Mouse (Mus musculus) CH12.LX (cell line): ENCODE measurements at regions not wholly inside any gene's neighbourhood (a gene's known extent, or its start where the extent isn't known, plus 50 kb on each side); places are given as distances from the start of the nearest gene placed in this dataset.

Experiments
- DNase-seq: peaks from one replicate; pipeline ENCODE4 v3.0.0-alpha.2; 2013; ENCODE audit errors: extremely low read depth
- H3K27ac ChIP-seq: 2 replicates; pipeline ENCODE4 v1.5.1; 2012; ENCODE audit warnings: low read depth, mild to moderate bottlenecking, control low read depth, moderate library complexity; ENCODE audit not compliant: insufficient read depth
- H3K27me3 ChIP-seq: replicated peaks from 2 replicates; pipeline ENCODE3; 2012; ENCODE audit warnings: inconsistent platforms
- H3K36me3 ChIP-seq, 2 experiments: replicated peaks in 1 of 2; 2 replicates each; pipeline versions ENCODE3 to v1.6.1; 2012; ENCODE audit warnings: inconsistent platforms in 1 of 2, low read length in 1 of 2, mild to moderate bottlenecking in 1 of 2, mixed read lengths in 1 of 2, moderate library complexity in 1 of 2; ENCODE audit not compliant: control insufficient read depth in 1 of 2, insufficient read depth in 1 of 2
- H3K4me1 ChIP-seq, 2 experiments: 2 replicates each; pipeline ENCODE4 v1.6.1; 2012; ENCODE audit warnings: inconsistent platforms in 1 of 2, moderate library complexity in 1 of 2; ENCODE audit not compliant: insufficient read depth in 2 of 2, control insufficient read depth in 1 of 2
- H3K4me2 ChIP-seq: 2 replicates; pipeline ENCODE4 v1.6.1; 2012; ENCODE audit warnings: low read depth, mild to moderate bottlenecking, control low read depth; ENCODE audit not compliant: poor library complexity, insufficient read depth, severe bottlenecking
- H3K4me3 ChIP-seq, 3 experiments: fragments of 150-350 bp in 1 of 3; sonication (generic) in 1 of 3; replicated peaks in 1 of 3; 2 replicates each; pipeline versions ENCODE3 to v1.5.1; 2011 to 2012; ENCODE audit warnings: low read depth in 2 of 3, low read length in 2 of 3, mild to moderate bottlenecking in 2 of 3, moderate library complexity in 2 of 3, control low read depth in 1 of 3, improper control_type of control experiment in 1 of 3, inconsistent platforms in 1 of 3, mixed read lengths in 1 of 3; ENCODE audit not compliant: poor library complexity in 1 of 3
- H3K79me2 ChIP-seq: replicated peaks from 2 replicates; pipeline ENCODE4 v1.6.1; 2012; ENCODE audit warnings: mild to moderate bottlenecking, moderate library complexity; ENCODE audit not compliant: control insufficient read depth, poor library complexity, insufficient read depth, severe bottlenecking; ENCODE audit errors: extremely low read depth
- H3K9ac ChIP-seq: 2 replicates; pipeline ENCODE4 v1.6.1; 2012; ENCODE audit warnings: low read depth, mild to moderate bottlenecking, control low read depth, moderate library complexity; ENCODE audit not compliant: insufficient read depth
- H3K9me3 ChIP-seq: replicated peaks from 2 replicates; pipeline ENCODE3; 2012; ENCODE audit warnings: low read length, inconsistent platforms, mixed read lengths
- BHLHE40 ChIP-seq: IDR thresholded peaks from 2 replicates; pipeline ENCODE4 v1.6.1; 2011; ENCODE audit warnings: mild to moderate bottlenecking, low read depth, low read length, improper control_type of control experiment
- CHD2 ChIP-seq: IDR thresholded peaks from 2 replicates; pipeline ENCODE4 v1.6.1; 2011; ENCODE audit warnings: low read length, improper control_type of control experiment
- HCFC1 ChIP-seq: IDR thresholded peaks from 2 replicates; pipeline ENCODE4 v1.6.1; 2012; ENCODE audit warnings: low read depth, mild to moderate bottlenecking, inconsistent platforms, low read length, improper control_type of control experiment
- IRF4 ChIP-seq: IDR thresholded peaks from 2 replicates; pipeline ENCODE4 v1.6.1; 2014; ENCODE audit warnings: low read depth, mild to moderate bottlenecking, inconsistent platforms, low read length, improper control_type of control experiment
- JUN ChIP-seq: IDR thresholded peaks from 2 replicates; pipeline ENCODE4 v1.6.1; 2011; ENCODE audit warnings: low read depth, mild to moderate bottlenecking, low read length, improper control_type of control experiment, moderate library complexity; ENCODE audit not compliant: insufficient read depth
- JUND ChIP-seq: conservative IDR thresholded peaks from 2 replicates; pipeline ENCODE4 v1.6.1; 2011; ENCODE audit warnings: low read depth, low read length, improper control_type of control experiment
- MAZ ChIP-seq: IDR thresholded peaks from 2 replicates; pipeline ENCODE4 v1.6.1; 2012; ENCODE audit warnings: low read depth, mild to moderate bottlenecking, inconsistent platforms, low read length, improper control_type of control experiment, moderate library complexity
- MXI1 ChIP-seq: IDR thresholded peaks from 2 replicates; pipeline ENCODE4 v1.6.1; 2011; ENCODE audit warnings: mild to moderate bottlenecking, low read depth, low read length, improper control_type of control experiment
- MYC ChIP-seq: IDR thresholded peaks from 2 replicates; pipeline ENCODE4 v1.6.1; 2011; ENCODE audit warnings: low read depth, mild to moderate bottlenecking, improper control_type of control experiment, low read length
- TCF12 ChIP-seq: IDR thresholded peaks from 2 replicates; pipeline ENCODE4 v1.6.1; 2014; ENCODE audit warnings: low read depth, mild to moderate bottlenecking, inconsistent platforms, low read length, improper control_type of control experiment
- UBTF ChIP-seq: IDR thresholded peaks from 2 replicates; pipeline ENCODE4 v1.6.1; 2012; ENCODE audit warnings: low read depth, mild to moderate bottlenecking, inconsistent platforms, low read length, improper control_type of control experiment, moderate library complexity
- USF1 ChIP-seq: IDR thresholded peaks from 2 replicates; pipeline ENCODE4 v1.6.1; 2014; ENCODE audit warnings: low read depth, mild to moderate bottlenecking, inconsistent platforms, low read length, improper control_type of control experiment
- dilution Hi-C: fragments of 300-500 bp; cut with MboI; formaldehyde crosslinking; loops from 2 replicates; pipeline ENCODE4 v1.14.3; 2020; ENCODE audit warnings: low sequenced_read_pairs; ENCODE audit not compliant: extremely low pct_unique_long_range_greater_than_20kb, extremely low pct_ligation_motif_present
- in situ Hi-C: fragments of 300-500 bp; cut with MboI; formaldehyde crosslinking; loops from 3 replicates; pipeline ENCODE4 v1.14.3; 2019; ENCODE audit warnings: low sequenced_read_pairs, low pct_ligation_motif_present, low pct_unique_long_range_greater_than_20kb, mixed read lengths

GRCm38 (mm10) chr3:150296057-150296710 lies 1141.5 kb upstream of the Adgrl4 start:
- Histone ChIP-seq H3K9me3 (peaks cover 6% of the 10 kb centered on the region), H3K79me2 (no peaks in the 10 kb centered on the region), H3K4me1 (no peaks in the 10 kb centered on the region), H3K27me3 (no peaks in the 10 kb centered on the region), H3K36me3 (no peaks in the 10 kb centered on the region), H3K4me2 (no peak overlapping the region), H3K27ac (no peak overlapping the region), H3K4me3 (no peak overlapping the region), H3K9ac (no peak overlapping the region)
- TF ChIP-seq MAZ, result no peak
- no peak for TF ChIP-seq UBTF
- TF ChIP-seq HCFC1, result no peak
- no peak for TF ChIP-seq MYC
- no peak for TF ChIP-seq IRF4
- TF ChIP-seq CHD2, result no peak
- no peak for TF ChIP-seq TCF12
- in situ Hi-C loops, result no loop called here
- dilution Hi-C loops, result no loop called here
- no peak for DNase-seq

- H3K9me3 ChIP-seq, result peaks cover 16% of the 10 kb centered on the region
- in situ Hi-C loops (no loop called here), dilution Hi-C loops (no loop called here)
- H3K4me2 ChIP-seq, result no peak overlapping the region
- no peak overlapping the region for H3K4me3 ChIP-seq
- H3K79me2 ChIP-seq, result no peaks in the 10 kb centered on the region
- no peak overlapping the region for H3K9ac ChIP-seq
- no peak for TF ChIP-seq BHLHE40
- TF ChIP-seq MXI1, result no peak
- TF ChIP-seq JUND, result peak; percentile 57
- no peak for TF ChIP-seq JUN
- H3K27ac ChIP-seq, result no peak overlapping the region
- peak; percentile 6 for DNase-seq
- H3K27me3 ChIP-seq, result no peaks in the 10 kb centered on the region
- no peaks in the 10 kb centered on the region for H3K4me1 ChIP-seq
- H3K36me3 ChIP-seq, result no peaks in the 10 kb centered on the region
These were observed 1108.9 kb upstream of the Adgrl4 start for GRCm38 (mm10) chr3:150328811-150329210.

- dilution Hi-C loops (no loop called here), in situ Hi-C loops (no loop called here)
- H3K9me3 ChIP-seq, result peaks cover 36% of the 10 kb centered on the region
- no peaks in the 10 kb centered on the region for H3K4me1 ChIP-seq
- no peak overlapping the region for H3K27ac ChIP-seq
- H3K36me3 ChIP-seq, result no peaks in the 10 kb centered on the region
- no peak for DNase-seq
- no peak overlapping the region for H3K4me3 ChIP-seq
- H3K9ac ChIP-seq, result no peak overlapping the region
- H3K4me2 ChIP-seq, result no peak overlapping the region
- no peaks in the 10 kb centered on the region for H3K79me2 ChIP-seq
- TF ChIP-seq USF1, result no peak
- H3K27me3 ChIP-seq, result no peaks in the 10 kb centered on the region
These were observed 1085.5 kb upstream of the Adgrl4 start for GRCm38 (mm10) chr3:150352139-150352725.
